Mouse (Mus musculus): ENCODE results near the gene Arhgap10.

Gene Arhgap10

GRCm38 (mm10) chr8:77515786-77516185 is 2.0 kb downstream of the Arhgap10 start:
- DNase-seq, result peak; percentile 44

GRCm38 (mm10) chr8:77515201-77515600 is 2.6 kb downstream of the Arhgap10 start:
- DNase-seq, result no peak

- no peak for DNase-seq
Observed at GRCm38 (mm10) chr8:77511750-77512493, 5.8 kb downstream of the Arhgap10 start.

- no peak for DNase-seq
Observed at GRCm38 (mm10) chr8:77510426-77510825, 7.3 kb downstream of the Arhgap10 start.

GRCm38 (mm10) chr8:77509044-77509443 is 8.7 kb downstream of the Arhgap10 start:
- no peak for DNase-seq

GRCm38 (mm10) chr8:77507510-77508035 is 10.2 kb downstream of the Arhgap10 start:
- no peak for DNase-seq

GRCm38 (mm10) chr8:77506539-77506938 is 11.2 kb downstream of the Arhgap10 start:
- no peak for DNase-seq

GRCm38 (mm10) chr8:77502547-77502946 is 15.2 kb downstream of the Arhgap10 start:
- DNase-seq, result no peak

- DNase-seq, result no peak
Observed at GRCm38 (mm10) chr8:77501131-77501530, 16.6 kb downstream of the Arhgap10 start.

GRCm38 (mm10) chr8:77500264-77500663 is 17.5 kb downstream of the Arhgap10 start:
- DNase-seq, result no peak

GRCm38 (mm10) chr8:77497442-77497841 is 20.3 kb downstream of the Arhgap10 start:
- DNase-seq, result no peak

GRCm38 (mm10) chr8:77496253-77496652 is 21.5 kb downstream of the Arhgap10 start:
- DNase-seq, result no peak

- DNase-seq, result no peak
Observed at GRCm38 (mm10) chr8:77494376-77495328, 23.1 kb downstream of the Arhgap10 start.

- DNase-seq, result no peak
Observed at GRCm38 (mm10) chr8:77492356-77493058, 25.2 kb downstream of the Arhgap10 start.

- DNase-seq, result no peak
Observed at GRCm38 (mm10) chr8:77491231-77491923, 26.4 kb downstream of the Arhgap10 start.

GRCm38 (mm10) chr8:77490095-77490781 is 27.5 kb downstream of the Arhgap10 start:
- no peak for DNase-seq

- no peak for DNase-seq
Observed at GRCm38 (mm10) chr8:77489235-77489634, 28.5 kb downstream of the Arhgap10 start.

GRCm38 (mm10) chr8:77488215-77488606 is 29.5 kb downstream of the Arhgap10 start:
- no peak for DNase-seq

- DNase-seq, result no peak
Observed at GRCm38 (mm10) chr8:77487590-77488214, 30.1 kb downstream of the Arhgap10 start.

GRCm38 (mm10) chr8:77486749-77487148 is 31.0 kb downstream of the Arhgap10 start:
- no peak for DNase-seq

- DNase-seq, result no peak
Observed at GRCm38 (mm10) chr8:77484817-77485216, 32.9 kb downstream of the Arhgap10 start.

All from cerebellum, adult 8-10 months (tissue).